In genomic region chr17:42782156-42782757, GRCm38 (mm10) we compare ENCODE assay signal across 8 mouse cellular contexts. TPM values are rescaled to one million over a fixed set of nuclear protein-coding genes. Genes with fewer than 3 reads are reported as not detected.
DNase-seq lines count a peak whose midpoint lies in the region; ATAC-seq and TF ChIP-seq lines count a peak whose summit lies in the region.

No protein-coding gene starts in this region.

- no peaks in the 10 kb centered on the region for H3K9me3 ChIP-seq in intestine, postnatal 0 days (ENCODE audit: control insufficient read depth)
- H3K9me3 ChIP-seq in midbrain, embryonic 10.5 days (replicated peaks): no peaks in the 10 kb centered on the region

- TF ChIP-seq CTCF in gastrocnemius, adult 2 months (IDR thresholded peaks at IDR 0.05): peak; percentile 82
- peak; percentile 87 for TF ChIP-seq CTCF in intestine, postnatal 0 days (IDR thresholded peaks at IDR 0.05; ENCODE audit: low read depth)

- H3K36me3 ChIP-seq in intestine, postnatal 0 days (ENCODE audit: control insufficient read depth, insufficient read depth): no peaks in the 10 kb centered on the region
- no peaks in the 10 kb centered on the region for H3K36me3 ChIP-seq in midbrain, embryonic 10.5 days

- peak; percentile 41 to 53 for DNase-seq in urinary bladder, adult 18-20 months (ENCODE audit: low spot score in 2 of 2)
- no peak for DNase-seq in urinary bladder, adult 2 months (ENCODE audit: low spot score)
- peak; percentile 36 to 68 for DNase-seq in cerebellum, postnatal 4 days (ENCODE audit: low spot score in 2 of 2)
- DNase-seq in gastrocnemius, adult 2 months: peak; percentile 55
- DNase-seq in left cerebral cortex, postnatal 14 days (ENCODE audit: low spot score in 2 of 2): peak; percentile 85 to 86
- peak; percentile 69 for DNase-seq in midbrain, embryonic 10.5 days (ENCODE audit: low spot score)
- DNase-seq in skeletal muscle tissue, adult 2 months (ENCODE audit: low read depth, low spot score): peak; percentile 32

- no peaks in the 10 kb centered on the region for H3K27me3 ChIP-seq in intestine, postnatal 0 days (replicated peaks; ENCODE audit: control insufficient read depth, insufficient read depth, low read length)
- no peaks in the 10 kb centered on the region for H3K27me3 ChIP-seq in midbrain, embryonic 10.5 days (ENCODE audit: low read depth, poor library complexity, severe bottlenecking)

- H3K9ac ChIP-seq in intestine, postnatal 0 days (ENCODE audit: low read depth, low read length): no peak overlapping the region

- no peak overlapping the region for H3K4me3 ChIP-seq in gastrocnemius, adult 2 months
- no peak overlapping the region for H3K4me3 ChIP-seq in intestine, postnatal 0 days (ENCODE audit: low read depth, low read length)
- no peak overlapping the region for H3K4me3 ChIP-seq in midbrain, embryonic 10.5 days

- H3K4me1 ChIP-seq in intestine, postnatal 0 days (replicated peaks; ENCODE audit: control insufficient read depth, insufficient read depth, low read length): no peaks in the 10 kb centered on the region
- no peaks in the 10 kb centered on the region for H3K4me1 ChIP-seq in midbrain, embryonic 10.5 days

- ATAC-seq in intestine, postnatal 0 days: peak; percentile 48; the same call in 1 of the 2 replicates

- H3K27ac ChIP-seq in gastrocnemius, adult 2 months: no peak overlapping the region
- no peak overlapping the region for H3K27ac ChIP-seq in intestine, postnatal 0 days (ENCODE audit: low read depth, low read length)
- no peak overlapping the region for H3K27ac ChIP-seq in midbrain, embryonic 10.5 days (replicated peaks)

- H3K4me2 ChIP-seq in intestine, postnatal 0 days (replicated peaks; ENCODE audit: low read depth): no peak overlapping the region

- intact Hi-C loops in gastrocnemius, adult 2 months (cut with DNase I): loop anchor here (1.0 kb wide), 2 partner anchors 124 to 169 kb away; no protein-coding TSS in a partner anchor
- intact Hi-C loops in left cerebral cortex, postnatal 14 days (cut with DNase I): no loop called here

- WGBS in intestine, postnatal 0 days: 54% methylated on average over 7 of the region's 7 CpGs
- 57% methylated on average over 7 of the region's 7 CpGs for WGBS in midbrain, embryonic 10.5 days

RNA-seq across cellular contexts. Expression of gene Adgrf2, which starts 40.3 kb away (rescaled TPM):
- polyA plus RNA-seq in urinary bladder, adult 2 months (2012; rRNA removed): 0.16 and 0.18 TPM in 2 replicates
- total RNA-seq in gastrocnemius, adult 2 months (2021): under 1 TPM; 0.33 to 0.36 TPM
- polyA plus RNA-seq in intestine, postnatal 0 days (2015; fragmentation: Nextera tagmentation; extraction: Ambion mirVana): not detected in 2 replicates
- total RNA-seq in left cerebral cortex, postnatal 14 days (2021): under 1 TPM; 0.44 to 0.68 TPM
- 0.05 TPM in 1 of 2 replicates, not detected in the other for polyA plus RNA-seq in midbrain, embryonic 10.5 days (2016; fragmentation: Nextera tagmentation; extraction: Ambion mirVana)
